Comparison of ENCODE assay signal across 8 mouse cellular contexts in the genomic region with DNA sequence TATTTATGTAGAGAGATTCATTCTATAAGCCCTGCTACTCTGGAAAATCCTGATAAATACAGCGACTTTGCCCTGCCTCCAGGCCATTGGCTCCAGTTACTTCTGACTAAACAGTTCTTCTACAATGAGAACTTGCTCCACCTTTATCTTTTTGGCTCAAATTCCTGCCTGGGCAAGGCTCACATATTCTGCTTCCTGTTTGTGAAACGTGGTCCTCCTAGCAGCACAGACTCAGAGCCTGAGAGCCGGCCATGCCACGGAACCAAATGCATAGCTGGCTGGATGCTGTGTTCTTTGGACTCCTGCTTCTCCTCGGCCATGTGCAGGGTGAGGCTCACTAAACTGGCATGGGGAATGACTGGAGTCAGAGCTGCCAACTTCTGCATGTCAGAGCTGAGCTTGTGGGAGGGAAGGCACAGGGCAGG. TPM values are rescaled to one million over a fixed set of nuclear protein-coding genes. Genes with fewer than 3 reads are reported as not detected.
DNase-seq lines count a peak whose midpoint lies in the region; ATAC-seq and TF ChIP-seq lines count a peak whose summit lies in the region.

Gene Ces2g, plus strand, starts transcription at position 182 of the 425 bp plus-strand sequence.

- WGBS in lung, postnatal 0 days, result 49% methylated on average over 5 of the region's 5 CpGs
- 78% methylated on average over 5 of the region's 5 CpGs for WGBS in midbrain, embryonic 14.5 days
- 77% methylated on average over 5 of the region's 5 CpGs for WGBS in hindbrain, embryonic 16.5 days
- 75% methylated on average over 5 of the region's 5 CpGs for WGBS in hindbrain, embryonic 10.5 days

- no peaks in the 10 kb centered on the region for H3K27me3 ChIP-seq in lung, postnatal 0 days (replicated peaks; ENCODE audit: insufficient read depth, low read length)
- H3K27me3 ChIP-seq in midbrain, embryonic 14.5 days (ENCODE audit: control insufficient read depth, insufficient read depth, low read length), result no peaks in the 10 kb centered on the region
- H3K27me3 ChIP-seq in hindbrain, embryonic 16.5 days (replicated peaks; ENCODE audit: control insufficient read depth, insufficient read depth, low read length), result no peaks in the 10 kb centered on the region
- H3K27me3 ChIP-seq in hindbrain, embryonic 10.5 days (ENCODE audit: insufficient read depth, poor library complexity, severe bottlenecking), result no peaks in the 10 kb centered on the region

- TF ChIP-seq CTCF in lung, postnatal 0 days (IDR thresholded peaks at IDR 0.05), result no peak

- DNase-seq in left cerebral cortex, postnatal 4 days, result peak; percentile 3
- DNase-seq in left cerebral cortex, postnatal 10 days (ENCODE audit: extremely low spot score in 1 of 2, low spot score in 2 of 2), result no peak
- DNase-seq in heart, postnatal 14 days, result peak; percentile 35 to 66
- DNase-seq in lung, postnatal 0 days (ENCODE audit: low spot score), result peak; percentile 5
- no peak for DNase-seq in urinary bladder, adult 2 months (ENCODE audit: low spot score)
- no peak for DNase-seq in midbrain, embryonic 14.5 days
- DNase-seq in hindbrain, embryonic 10.5 days (ENCODE audit: low spot score), result no peak

- no peak within 1 kb of the TSS for H3K4me2 ChIP-seq in lung, postnatal 0 days (replicated peaks; ENCODE audit: low read depth, low read length)
- H3K4me2 ChIP-seq in midbrain, embryonic 14.5 days (ENCODE audit: low read length), result no peak within 1 kb of the TSS
- no peak within 1 kb of the TSS for H3K4me2 ChIP-seq in hindbrain, embryonic 16.5 days (ENCODE audit: low read length)

- intact Hi-C loops in left cerebral cortex, postnatal 4 days (cut with DNase I), result no loop called here
- intact Hi-C loops in left cerebral cortex, postnatal 10 days (cut with DNase I), result no loop called here
- intact Hi-C loops in heart, postnatal 14 days (cut with DNase I), result no loop called here

- H3K9ac ChIP-seq in lung, postnatal 0 days (replicated peaks; ENCODE audit: low read depth), result no peak within 1 kb of the TSS
- no peak within 1 kb of the TSS for H3K9ac ChIP-seq in midbrain, embryonic 14.5 days (replicated peaks; ENCODE audit: low read length)
- no peak within 1 kb of the TSS for H3K9ac ChIP-seq in hindbrain, embryonic 16.5 days (ENCODE audit: low read depth, low read length)

- no peaks in the 10 kb centered on the region for H3K36me3 ChIP-seq in lung, postnatal 0 days (ENCODE audit: insufficient read depth, low read length)
- no peaks in the 10 kb centered on the region for H3K36me3 ChIP-seq in midbrain, embryonic 14.5 days (ENCODE audit: control insufficient read depth, insufficient read depth, low read length)
- no peaks in the 10 kb centered on the region for H3K36me3 ChIP-seq in hindbrain, embryonic 16.5 days (ENCODE audit: control insufficient read depth, insufficient read depth, low read length)
- H3K36me3 ChIP-seq in hindbrain, embryonic 10.5 days, result no peaks in the 10 kb centered on the region

- no peak for ATAC-seq in lung, postnatal 0 days
- no peak for ATAC-seq in midbrain, embryonic 14.5 days (ENCODE audit: low FRiP score, low TSS enrichment)
- ATAC-seq in hindbrain, embryonic 16.5 days, result no peak

- no peaks in the 10 kb centered on the region for H3K4me1 ChIP-seq in lung, postnatal 0 days (ENCODE audit: insufficient read depth, low read depth, low read length)
- H3K4me1 ChIP-seq in midbrain, embryonic 14.5 days (ENCODE audit: control insufficient read depth, insufficient read depth, low read length), result no peaks in the 10 kb centered on the region
- H3K4me1 ChIP-seq in hindbrain, embryonic 16.5 days (ENCODE audit: control insufficient read depth, insufficient read depth, low read depth, low read length), result no peaks in the 10 kb centered on the region
- H3K4me1 ChIP-seq in hindbrain, embryonic 10.5 days (replicated peaks), result no peaks in the 10 kb centered on the region

- no peaks in the 10 kb centered on the region for H3K9me3 ChIP-seq in lung, postnatal 0 days (ENCODE audit: low read length)
- H3K9me3 ChIP-seq in midbrain, embryonic 14.5 days (ENCODE audit: control insufficient read depth, low read length), result no peaks in the 10 kb centered on the region
- no peaks in the 10 kb centered on the region for H3K9me3 ChIP-seq in hindbrain, embryonic 16.5 days (ENCODE audit: control insufficient read depth, low read length)
- no peaks in the 10 kb centered on the region for H3K9me3 ChIP-seq in hindbrain, embryonic 10.5 days

- H3K4me3 ChIP-seq in lung, postnatal 0 days (ENCODE audit: low read depth, low read length), result no peak within 1 kb of the TSS
- no peak within 1 kb of the TSS for H3K4me3 ChIP-seq in midbrain, embryonic 14.5 days (replicated peaks; ENCODE audit: low read depth, low read length)
- no peak within 1 kb of the TSS for H3K4me3 ChIP-seq in hindbrain, embryonic 16.5 days (ENCODE audit: low read length)
- H3K4me3 ChIP-seq in hindbrain, embryonic 10.5 days, result no peak within 1 kb of the TSS

- no peak within 1 kb of the TSS for H3K27ac ChIP-seq in lung, postnatal 0 days (ENCODE audit: low read length)
- H3K27ac ChIP-seq in midbrain, embryonic 14.5 days (replicated peaks; ENCODE audit: low read depth, low read length), result no peak within 1 kb of the TSS
- H3K27ac ChIP-seq in hindbrain, embryonic 16.5 days (ENCODE audit: low read depth, low read length), result no peak within 1 kb of the TSS
- H3K27ac ChIP-seq in hindbrain, embryonic 10.5 days, result no peak within 1 kb of the TSS

- TF ChIP-seq EP300 in lung, postnatal 0 days (IDR thresholded peaks at IDR 0.05), result no peak

RNA-seq across cellular contexts. Expression of gene Ces2g, which starts in this region (rescaled TPM):
- total RNA-seq in left cerebral cortex, postnatal 4 days (2021), result under 1 TPM; 0.22 to 0.40 TPM
- total RNA-seq in left cerebral cortex, postnatal 10 days (2021), result under 1 TPM; 0.20 to 0.39 TPM
- total RNA-seq in heart, postnatal 14 days (2021), result 1 to 10 TPM; 3.4 to 4.9 TPM
- 2.1 and 2.2 TPM in 2 replicates for polyA plus RNA-seq in lung, postnatal 0 days (2015; fragmentation: Nextera tagmentation; extraction: Ambion mirVana)
- 26.0 and 32.8 TPM in 2 replicates for polyA plus RNA-seq in urinary bladder, adult 2 months (2012; rRNA removed)
- polyA plus RNA-seq in midbrain, embryonic 14.5 days (2014; fragmentation: Nextera tagmentation; extraction: Ambion mirVana), result not detected in 2 replicates
- polyA plus RNA-seq in hindbrain, embryonic 16.5 days (2015; fragmentation: Nextera tagmentation; extraction: Ambion mirVana), result 0.05 and 0.06 TPM in 2 replicates
- polyA plus RNA-seq in hindbrain, embryonic 10.5 days (2016; fragmentation: Nextera tagmentation; extraction: Ambion mirVana), result not detected in 2 replicates

Comparison
In these comparisons a context has a peak if more than half of its experiments do, and no peak if none do; other contexts are left out.
1. Peak in DNase-seq in left cerebral cortex, postnatal 4 days; RNA of the gene not detected or under 1 TPM.
2. DNase-seq: peak in heart, postnatal 14 days (2 of 2) and lung, postnatal 0 days (single experiment); none in left cerebral cortex, postnatal 10 days (0 of 2), urinary bladder, adult 2 months (single experiment), midbrain, embryonic 14.5 days (single experiment) and hindbrain, embryonic 10.5 days (single experiment).